Mouse (Mus musculus) G1E (cell line): ENCODE measurements around the gene Filip1. TPM values are rescaled to one million over a fixed set of nuclear protein-coding genes. Genes with fewer than 3 reads are reported as not detected.

ENCODE experiments used
- ATAC-seq: 2 replicates; pipeline ENCODE4 v1.8.0; 2016; ENCODE audit warnings: mild to moderate bottlenecking; ENCODE audit not compliant: insufficient number of reproducible peaks, poor library complexity, low FRiP score, severe bottlenecking; ENCODE audit errors: extremely low read depth
- DNase-seq: peaks from one replicate; pipeline ENCODE4 v3.0.0; 2012; ENCODE audit warnings: low spot score
- H3K27me3 ChIP-seq: 2 replicates; pipeline ENCODE4 v1.6.1; 2012; ENCODE audit warnings: mild to moderate bottlenecking, low read length, inconsistent platforms; ENCODE audit not compliant: insufficient read depth
- H3K36me3 ChIP-seq: replicated peaks from 2 replicates; pipeline ENCODE3; 2012; ENCODE audit warnings: mild to moderate bottlenecking, inconsistent platforms
- H3K4me1 ChIP-seq: 2 replicates; pipeline ENCODE4 v1.6.1; 2012; ENCODE audit warnings: low read depth, low read length, inconsistent platforms, mixed read lengths; ENCODE audit not compliant: insufficient read depth
- H3K4me3 ChIP-seq: 2 replicates; pipeline ENCODE4 v1.5.1; 2012; ENCODE audit warnings: low read depth, mild to moderate bottlenecking, inconsistent platforms, low read length, moderate library complexity, mixed read lengths
- H3K9me3 ChIP-seq: replicated peaks from 2 replicates; pipeline ENCODE4 v1.6.1; 2012; ENCODE audit warnings: inconsistent platforms
- CTCF ChIP-seq: IDR thresholded peaks from 2 replicates; pipeline ENCODE4 v1.5.1; 2012; ENCODE audit warnings: low read depth, low read length, inconsistent platforms, mixed read lengths
- GATA1 ChIP-seq: IDR thresholded peaks from 2 replicates; pipeline ENCODE4 v1.6.1; 2012; ENCODE audit warnings: borderline replicate concordance, low read length, inconsistent platforms, mixed read lengths
- GATA2 ChIP-seq: IDR thresholded peaks from 2 replicates; pipeline ENCODE4 v1.6.1; 2012; ENCODE audit warnings: low read depth, low read length, inconsistent platforms, borderline replicate concordance
- POLR2AphosphoS5 ChIP-seq: IDR thresholded peaks from 2 replicates; pipeline ENCODE4 v1.6.1; 2012; ENCODE audit warnings: low read depth, low read length, inconsistent platforms; ENCODE audit not compliant: insufficient replicate concordance
- TAL1 ChIP-seq: conservative IDR thresholded peaks from 2 replicates; pipeline ENCODE4 v1.6.1; 2012; ENCODE audit warnings: low read depth, low read length, inconsistent platforms, mixed read lengths
- polyA plus RNA-seq: library from polyadenylated mRNA; stranded (reverse); fragments of >175 nt; gene quantifications from 2 replicates; pipeline ENCODE4 v1.2.3, GENCODE M21; 2012
- total RNA-seq, 2 experiments: library from RNA; stranded (forward) in 1 of 2; stranded (reverse) in 1 of 2; fragments of 200-1000 nt in 1 of 2; fragments of >200 nt in 1 of 2; fragmentation: Nextera tagmentation in 1 of 2; gene quantifications; 2 replicates each; pipeline ENCODE4 v1.2.3; 2014 to 2017

Gene Filip1
- total and polyA plus RNA-seq, 3 experiments: 0.11 TPM; not detected in 2

DNA sequence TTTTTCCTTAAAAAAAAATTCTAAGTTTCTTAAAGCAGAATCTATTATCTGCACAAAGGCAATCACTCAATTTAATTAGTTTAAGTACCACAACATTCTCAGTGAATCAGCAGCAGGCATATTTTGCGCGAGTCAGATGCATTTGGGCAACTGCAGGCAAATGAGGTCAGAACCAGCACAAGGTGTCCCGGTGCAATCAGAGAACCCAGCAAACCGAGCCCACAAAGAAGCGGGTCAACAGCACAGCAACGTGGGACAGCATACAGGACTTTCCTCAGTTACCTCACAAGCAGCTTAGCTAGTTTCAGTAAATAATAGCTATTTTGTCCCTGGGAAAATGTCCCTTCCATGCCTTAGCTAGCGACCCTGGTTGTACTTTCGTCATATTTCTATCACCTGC, 35.9 kb downstream of the Filip1 start:
- DNase-seq: no peak
- no peak overlapping the region for H3K4me3 ChIP-seq
- no peaks in the 10 kb centered on the region for H3K4me1 ChIP-seq
- TF ChIP-seq GATA1 (no peak), GATA2 (no peak), CTCF (no peak), TAL1 (no peak), POLR2AphosphoS5 (no peak)
- no peaks in the 10 kb centered on the region for H3K36me3 ChIP-seq
- no peak for ATAC-seq
- H3K27me3 ChIP-seq: peaks cover 7% of the 10 kb centered on the region
- no peaks in the 10 kb centered on the region for H3K9me3 ChIP-seq

GRCm38 (mm10) chr9:79975121-79975520, 37.5 kb downstream of the Filip1 start:
- peaks cover 12% of the 10 kb centered on the region for H3K27me3 ChIP-seq
- H3K9me3 ChIP-seq: no peaks in the 10 kb centered on the region
- no peak overlapping the region for H3K4me3 ChIP-seq
- no peaks in the 10 kb centered on the region for H3K36me3 ChIP-seq
- no peak for DNase-seq
- ATAC-seq: no peak
- no peak for TF ChIP-seq CTCF
- no peak for TF ChIP-seq GATA1
- no peak for TF ChIP-seq GATA2
- TF ChIP-seq POLR2AphosphoS5: no peak
- TF ChIP-seq TAL1: no peak
- H3K4me1 ChIP-seq: 0 out of 2 replicates have a peak, but pooled peaks cover 3% of the 10 kb centered on the region

DNA sequence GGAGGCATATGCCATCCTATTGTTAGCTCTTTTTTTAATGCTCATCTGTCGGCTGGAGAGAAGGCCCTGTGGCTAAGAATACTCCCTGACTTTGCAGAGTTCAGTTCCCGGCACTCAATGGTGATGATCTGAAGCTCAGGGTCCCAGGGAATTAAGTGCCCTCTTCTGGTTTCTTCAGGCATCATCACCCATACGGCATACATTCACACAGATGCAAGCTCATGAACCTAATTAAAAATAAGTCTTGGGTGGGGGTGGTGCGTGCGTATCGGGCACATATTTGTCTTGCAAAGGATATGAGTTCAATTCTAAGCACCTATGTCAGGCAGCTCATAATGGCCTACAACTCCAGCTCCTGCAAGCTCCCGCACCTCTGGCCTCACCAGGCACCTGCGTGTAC, 39.1 kb downstream of the Filip1 start:
- Histone ChIP-seq H3K27me3 (peaks cover 12% of the 10 kb centered on the region), H3K36me3 (no peaks in the 10 kb centered on the region), H3K9me3 (no peaks in the 10 kb centered on the region), H3K4me3 (no peak overlapping the region), H3K4me1 (0 out of 2 replicates have a peak, but pooled peaks cover 3% of the 10 kb centered on the region)
- no peak for ATAC-seq
- no peak for DNase-seq
- TF ChIP-seq GATA2 (no peak), POLR2AphosphoS5 (no peak), CTCF (no peak), GATA1 (no peak), TAL1 (no peak)

DNA sequence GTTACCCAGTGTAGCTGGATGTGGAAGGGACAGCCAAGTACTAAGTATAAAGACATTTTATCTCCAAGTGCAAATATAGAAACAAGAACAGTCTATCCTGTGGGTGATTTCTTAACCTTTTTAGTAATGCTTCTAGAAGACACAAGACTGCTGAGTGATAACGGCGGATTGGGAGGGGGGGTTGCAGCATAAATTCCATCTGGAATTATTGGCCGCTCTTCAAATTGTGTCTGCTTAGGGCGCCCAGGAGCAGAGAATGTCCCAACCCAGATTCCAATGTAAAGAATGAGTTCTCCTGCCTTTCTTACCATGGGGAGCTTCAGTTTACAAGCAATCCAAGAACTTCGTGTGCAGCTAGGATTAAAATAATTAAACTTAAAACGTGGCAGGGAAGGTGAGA, 39.9 kb downstream of the Filip1 start:
- DNase-seq (no peak), ATAC-seq (no peak)
- H3K27me3 ChIP-seq: peaks cover 18% of the 10 kb centered on the region

DNA sequence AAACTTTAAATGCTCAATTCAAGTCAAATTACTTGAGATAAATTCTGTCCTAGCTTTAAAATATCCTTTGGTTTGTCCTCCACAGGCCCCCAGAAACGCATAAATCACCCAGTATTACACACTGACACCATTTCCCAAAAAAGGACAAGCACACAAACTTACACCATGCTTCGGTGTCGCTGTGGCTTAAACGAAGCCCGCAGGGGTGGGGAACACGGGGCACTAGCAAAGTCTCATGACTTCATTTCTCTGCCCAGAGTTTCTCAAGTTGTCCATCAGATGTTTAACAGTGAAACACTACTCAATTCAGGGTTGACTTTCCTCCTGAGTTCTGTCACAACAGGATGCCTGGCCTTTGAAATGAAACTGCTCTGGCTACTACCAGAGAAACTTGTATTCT, 41.0 kb downstream of the Filip1 start:
- TF ChIP-seq GATA2: no peak
- no peak for TF ChIP-seq CTCF
- TF ChIP-seq POLR2AphosphoS5: no peak
- Histone ChIP-seq H3K4me3 (no peak overlapping the region), H3K27me3 (peaks cover 23% of the 10 kb centered on the region), H3K36me3 (no peaks in the 10 kb centered on the region), H3K4me1 (0 out of 2 replicates have a peak, but pooled peaks cover 3% of the 10 kb centered on the region), H3K9me3 (no peaks in the 10 kb centered on the region)
- DNase-seq: no peak
- no peak for ATAC-seq

More for the DNA sequence above, 39.9 kb downstream of the Filip1 start:
- no peaks in the 10 kb centered on the region for H3K36me3 ChIP-seq
- no peak overlapping the region for H3K4me3 ChIP-seq
- 0 out of 2 replicates have a peak, but pooled peaks cover 3% of the 10 kb centered on the region for H3K4me1 ChIP-seq
- no peaks in the 10 kb centered on the region for H3K9me3 ChIP-seq
- TF ChIP-seq TAL1 (no peak), CTCF (no peak), GATA2 (no peak), POLR2AphosphoS5 (no peak), GATA1 (no peak)

DNA sequence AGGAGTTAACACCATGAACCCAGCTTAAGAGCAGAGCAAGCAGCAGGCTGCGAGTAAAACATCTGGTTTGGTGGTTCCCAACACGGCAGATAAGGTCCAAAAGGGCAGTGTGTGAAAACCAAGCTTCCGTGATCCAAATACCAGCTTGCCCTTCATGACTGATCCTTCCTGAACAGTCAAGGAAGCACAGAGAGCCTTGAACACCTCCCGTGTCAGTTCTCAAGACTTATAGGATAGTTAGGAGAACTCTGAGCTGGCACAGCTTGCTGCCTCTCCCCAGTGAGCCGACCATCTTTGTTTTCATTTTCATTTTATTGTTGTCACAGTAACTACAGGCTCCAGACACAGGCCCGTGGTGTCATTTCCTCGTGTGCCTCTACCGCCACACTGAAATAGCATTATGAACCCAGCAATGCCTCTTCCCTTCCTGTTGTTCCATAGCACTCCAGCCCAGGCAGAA, 42.0 kb downstream of the Filip1 start:
- ATAC-seq: no peak
- DNase-seq: no peak
- Histone ChIP-seq H3K4me1 (0 out of 2 replicates have a peak, but pooled peaks cover 3% of the 10 kb centered on the region), H3K4me3 (no peak overlapping the region), H3K27me3 (peaks cover 23% of the 10 kb centered on the region), H3K9me3 (no peaks in the 10 kb centered on the region), H3K36me3 (no peaks in the 10 kb centered on the region)
- no peak for TF ChIP-seq GATA1
- no peak for TF ChIP-seq POLR2AphosphoS5
- no peak for TF ChIP-seq TAL1
- TF ChIP-seq CTCF: no peak
- no peak for TF ChIP-seq GATA2

DNA sequence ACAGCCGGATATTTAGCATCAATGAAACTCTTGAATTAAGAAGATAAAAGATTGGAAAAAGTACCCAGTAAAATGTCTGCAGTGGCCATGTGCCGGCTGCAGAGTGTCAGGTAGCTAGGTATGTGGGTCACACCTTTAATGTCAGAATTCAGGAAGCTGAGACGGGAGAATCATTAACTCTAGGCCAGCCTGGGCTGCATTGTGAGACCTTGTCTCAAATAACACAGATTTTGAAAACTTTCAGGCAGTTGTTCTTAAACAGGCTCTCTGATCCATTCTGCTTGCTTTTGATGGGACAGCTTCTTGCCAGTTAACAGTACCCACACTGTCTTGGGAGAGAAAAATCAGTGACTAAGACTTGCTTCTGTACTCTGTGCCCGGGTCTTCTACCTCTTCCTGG, 43.1 kb downstream of the Filip1 start:
- H3K27me3 ChIP-seq: peaks cover 25% of the 10 kb centered on the region
- H3K4me1 ChIP-seq: peaks cover 3% of the 10 kb centered on the region; the same call in 1 of the 2 replicates
- ATAC-seq: no peak
- H3K36me3 ChIP-seq: no peaks in the 10 kb centered on the region
- H3K4me3 ChIP-seq: no peak overlapping the region
- H3K9me3 ChIP-seq: no peaks in the 10 kb centered on the region
- no peak for DNase-seq
- TF ChIP-seq CTCF: no peak
- no peak for TF ChIP-seq GATA2
- TF ChIP-seq POLR2AphosphoS5: no peak
- no peak for TF ChIP-seq GATA1
- TF ChIP-seq TAL1: no peak
